Mouse (Mus musculus): ENCODE results near the gene Xpo6. TPM values are rescaled to one million over a fixed set of nuclear protein-coding genes. Genes with fewer than 3 reads are reported as not detected.
A peak's percentile ranks its signal among the peaks of the same experiment; 100 is the strongest.

Xpo6 gene
- total RNA-seq, 2 experiments from 2014 or later, result 87.8 to 89.1 TPM

DNA sequence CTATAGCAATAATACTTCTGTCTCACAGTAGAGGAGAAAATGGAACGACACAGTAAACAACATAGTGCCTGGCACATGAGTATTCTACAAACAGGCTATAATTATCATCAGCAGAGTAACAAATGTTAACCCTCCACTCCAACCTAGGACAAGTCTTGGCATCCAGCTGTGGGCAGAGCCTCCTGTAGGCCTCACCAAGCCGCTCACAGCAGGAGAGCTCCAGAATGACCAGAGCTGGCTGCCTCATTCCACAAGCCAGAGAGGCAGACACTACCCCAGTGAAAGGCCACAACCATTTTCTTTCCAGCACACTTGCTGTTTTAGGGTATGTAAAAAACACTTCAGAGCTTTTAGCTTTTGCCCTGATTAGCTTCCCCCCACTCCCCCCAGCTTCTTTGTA is 72.6 kb downstream of the Xpo6 start:
- no peak for DNase-seq

DNA sequence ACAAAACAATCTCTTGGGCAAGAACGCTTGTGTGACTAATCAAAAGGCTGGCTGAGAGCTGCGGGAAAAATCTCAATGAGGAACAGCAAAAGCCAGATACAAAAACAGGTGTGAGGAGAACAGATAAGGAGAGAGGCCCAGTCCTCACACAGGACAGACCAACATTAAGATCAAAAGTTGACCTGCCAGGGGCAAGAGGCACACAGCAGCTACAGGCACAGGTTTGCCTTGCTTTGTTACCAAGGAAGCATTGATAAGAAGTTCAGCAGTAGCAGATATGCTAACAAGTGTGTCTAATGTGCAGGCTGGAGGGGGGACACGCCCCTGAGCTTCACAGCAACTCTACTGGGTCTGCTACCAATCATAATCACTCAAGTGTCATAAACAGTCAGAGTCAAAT is 73.8 kb downstream of the Xpo6 start:
- no peak for DNase-seq

DNA sequence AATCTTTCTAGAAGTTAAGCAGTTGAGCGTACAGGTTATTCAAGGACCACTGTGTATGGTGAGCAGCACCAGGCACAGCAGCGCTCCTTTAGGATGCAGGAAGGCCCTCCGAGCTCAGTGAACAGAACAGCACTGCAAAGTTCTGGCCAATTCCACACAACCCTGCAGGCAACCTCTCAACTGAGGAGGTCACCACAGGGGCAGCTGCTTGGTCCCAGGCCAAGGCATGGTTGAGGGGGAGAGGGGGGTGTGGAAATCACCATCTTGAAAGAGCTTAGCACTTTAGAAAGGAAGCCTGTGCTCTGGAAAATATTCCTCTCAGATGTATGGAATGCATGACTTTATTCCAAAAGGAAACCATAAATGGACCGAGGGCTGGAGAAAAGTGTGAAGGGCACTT is 78.8 kb downstream of the Xpo6 start:
- DNase-seq, result no peak

DNA sequence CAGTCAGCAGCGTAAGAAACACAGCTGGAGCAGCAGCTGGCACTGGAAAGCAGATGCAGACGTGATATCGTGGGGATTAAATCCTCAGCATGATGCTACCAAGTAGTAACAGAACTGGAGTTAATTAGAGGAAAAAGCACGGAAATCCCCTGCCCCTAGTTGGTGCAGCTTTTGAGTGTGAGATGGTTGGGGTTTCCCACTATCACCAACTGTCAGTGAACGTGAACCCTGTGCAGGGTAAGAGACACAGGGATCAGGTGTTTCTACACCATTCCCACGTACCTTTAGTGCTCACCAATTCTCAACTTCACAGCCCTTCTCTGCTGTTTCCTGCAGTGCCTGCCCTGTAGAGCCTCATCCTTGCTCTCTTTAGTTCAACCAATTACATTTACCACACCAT is 80.5 kb downstream of the Xpo6 start:
- no peak for DNase-seq

DNA sequence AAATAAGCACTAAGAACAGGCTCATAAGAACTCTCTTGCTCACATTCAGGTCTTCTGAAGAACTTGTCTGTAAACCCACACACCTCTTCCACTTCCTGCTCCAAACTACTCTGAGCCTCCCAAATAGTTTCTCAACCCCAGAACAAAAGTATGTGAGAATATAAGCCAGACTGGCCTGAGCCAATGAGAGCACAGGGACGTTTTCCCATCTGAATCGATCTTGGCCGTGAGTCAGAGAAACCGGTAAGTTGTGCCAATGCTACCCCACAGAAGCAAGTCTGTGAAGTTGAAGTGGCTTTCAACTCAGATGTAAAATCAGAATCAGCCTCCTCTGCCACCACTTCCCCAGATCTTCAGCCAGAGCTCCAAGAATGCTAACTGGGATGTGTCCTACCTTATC is 87.0 kb downstream of the Xpo6 start:
- DNase-seq, result no peak

DNA sequence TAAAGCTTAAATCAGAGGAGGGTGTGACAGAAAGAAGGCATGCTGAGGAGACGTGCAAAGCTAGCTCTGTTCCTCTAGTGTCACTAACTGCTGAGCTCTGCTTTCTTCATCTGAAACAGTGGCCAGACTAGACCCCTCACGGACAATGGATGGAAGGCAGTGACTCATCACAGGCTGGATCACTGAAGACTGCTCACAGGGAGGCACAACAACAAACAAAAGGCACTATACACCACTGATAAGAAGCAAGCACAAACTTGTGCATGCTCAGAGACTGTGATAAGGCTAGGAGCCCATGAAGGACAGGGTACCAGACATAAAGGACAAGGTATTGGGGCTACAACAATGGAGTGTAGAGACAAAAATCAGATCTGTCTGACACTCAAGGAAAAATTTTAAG is 89.1 kb downstream of the Xpo6 start:
- DNase-seq, result no peak

DNA sequence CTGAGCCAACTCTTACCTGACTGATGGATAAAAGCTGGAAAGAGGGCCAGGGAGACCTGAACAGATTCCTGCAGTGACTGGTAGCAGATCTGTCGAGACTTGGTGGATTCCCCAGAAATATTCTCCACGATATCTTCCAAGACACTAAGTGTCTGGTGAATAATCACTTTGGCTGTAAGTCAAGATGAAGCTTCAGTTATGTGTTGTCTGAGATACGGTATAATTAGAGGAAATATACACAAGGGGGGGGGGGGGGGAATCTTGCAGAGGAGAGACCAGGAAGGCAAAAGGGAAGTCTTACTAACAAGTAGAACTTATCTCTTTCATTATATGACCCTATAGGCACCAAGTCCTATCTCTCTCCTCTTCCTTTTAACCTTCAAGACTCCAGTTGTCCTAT is 90.4 kb downstream of the Xpo6 start:
- no peak for DNase-seq

DNA sequence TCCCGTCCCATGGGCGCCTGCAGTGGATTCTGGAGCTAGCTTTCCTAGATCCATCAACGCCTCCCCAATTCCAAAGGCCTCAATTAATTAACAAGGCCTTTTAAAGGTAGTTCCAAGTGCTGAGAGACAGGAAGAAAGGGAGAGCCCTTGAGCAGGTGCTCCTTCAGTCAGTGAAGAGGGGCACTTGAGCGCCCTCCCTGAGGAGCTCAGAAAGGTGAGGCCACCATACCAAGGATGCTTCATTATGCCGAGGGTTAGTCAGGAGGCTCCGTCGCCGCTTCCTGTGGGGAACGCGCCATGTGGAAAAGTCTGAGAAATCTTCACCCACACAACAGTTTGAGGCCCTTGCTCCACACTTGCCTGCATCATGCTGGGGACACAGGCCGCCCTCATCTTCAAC is 99.9 kb downstream of the Xpo6 start:
- no peak for DNase-seq

DNA sequence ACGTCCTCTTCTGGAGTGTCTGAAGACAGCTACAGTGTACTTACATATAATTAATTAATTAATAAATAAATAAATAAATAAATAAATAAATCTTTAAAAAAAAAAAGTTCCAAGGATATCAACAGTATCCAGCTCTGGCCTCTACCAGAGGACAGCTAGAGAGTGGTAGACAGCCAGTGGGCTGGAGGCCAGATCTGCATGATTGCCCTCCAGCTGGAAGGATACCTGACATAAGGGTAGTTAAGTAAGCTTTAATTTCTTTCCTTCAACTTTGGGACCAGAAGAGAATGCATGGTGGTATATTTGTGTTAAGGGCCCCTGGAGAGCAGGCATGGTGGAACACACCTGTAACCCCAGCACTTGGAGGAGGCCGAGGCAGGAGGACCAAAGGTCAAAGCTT is 100.5 kb downstream of the Xpo6 start:
- peak in 1 of 2 experiments; percentile 64 for DNase-seq

DNA sequence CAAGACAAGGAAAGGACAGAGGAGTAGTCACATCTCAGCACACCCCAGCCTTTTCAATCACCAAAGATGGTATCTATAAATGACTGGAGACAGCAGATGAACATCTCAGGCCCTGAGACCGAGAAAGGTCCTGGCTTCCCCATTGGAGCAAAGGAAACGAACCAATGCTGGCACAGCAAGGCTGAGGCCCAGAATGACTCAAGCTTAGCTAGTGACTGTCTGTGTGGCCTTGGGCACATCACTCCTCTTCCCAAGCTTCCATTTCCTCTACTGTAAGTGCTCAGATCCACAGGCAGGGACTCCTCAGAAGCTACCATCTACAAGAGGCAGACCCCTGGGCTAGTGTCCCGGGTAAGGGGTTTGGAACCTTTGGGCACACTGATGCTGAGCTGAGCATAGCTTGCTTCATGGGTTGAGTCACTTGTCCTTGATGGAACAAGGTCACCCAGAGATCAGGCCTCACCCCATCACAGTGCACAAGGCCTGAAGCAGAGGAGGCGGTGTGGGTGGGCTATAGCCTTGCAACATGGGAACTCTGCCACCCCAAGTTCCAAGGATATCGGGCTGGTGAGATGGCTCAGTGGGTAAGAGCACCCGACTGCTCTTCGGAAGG is 101.0 kb downstream of the Xpo6 start:
- DNase-seq, result peak; percentile 80 to 86

DNA sequence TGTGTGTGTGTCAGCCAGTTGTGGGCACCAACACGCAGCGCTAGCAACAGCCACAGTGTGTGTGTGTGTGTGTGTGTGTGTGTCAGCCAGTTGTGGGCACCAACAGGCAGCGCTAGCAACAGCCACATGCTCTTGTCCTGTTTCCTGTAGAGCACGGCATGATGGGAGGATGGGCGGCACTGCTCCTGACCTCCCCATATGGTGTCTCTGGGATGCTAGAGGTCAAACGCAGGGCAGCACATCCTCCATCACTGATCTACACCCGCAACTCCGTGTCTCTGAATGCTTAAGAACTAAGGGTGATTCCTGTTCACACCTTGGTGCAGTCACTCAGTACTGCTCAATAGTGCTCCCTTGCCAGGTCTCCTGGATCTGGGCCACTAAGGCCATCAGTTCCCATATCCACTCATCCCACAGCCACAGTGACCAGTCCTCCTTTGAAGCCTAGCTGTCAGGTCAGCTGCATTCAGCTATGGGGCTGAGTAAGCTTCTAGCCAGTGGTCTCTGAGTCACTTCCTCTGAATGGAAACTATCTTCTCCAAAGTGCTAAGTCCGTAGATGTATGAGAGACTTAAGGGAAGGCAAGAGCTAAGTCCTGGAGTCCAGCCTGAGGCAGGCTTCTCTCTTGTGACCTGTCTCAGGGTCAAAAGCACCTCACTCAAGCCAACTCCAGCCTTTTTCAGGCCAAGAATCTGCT is 102.9 kb downstream of the Xpo6 start:
- peak in 1 of 2 experiments; percentile 48 for DNase-seq

DNA sequence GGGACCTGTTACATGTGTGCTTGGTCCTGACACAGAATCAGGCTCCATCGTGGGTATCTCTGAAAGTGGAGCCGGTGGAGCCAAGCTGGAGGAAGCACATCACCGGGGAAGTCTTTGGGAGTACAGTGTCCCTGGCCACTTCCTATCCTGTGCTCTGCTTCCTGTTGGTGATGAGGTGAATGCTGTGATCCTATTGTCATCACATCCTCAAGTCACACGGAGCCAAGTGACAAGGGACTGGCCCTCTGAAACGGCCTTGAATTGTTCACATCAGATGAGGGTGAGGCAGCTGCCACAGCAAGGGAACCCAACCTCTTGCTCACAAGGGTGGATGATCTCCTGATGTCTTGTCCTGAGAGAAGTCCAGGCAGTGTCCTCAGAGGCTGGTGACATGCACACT is 103.7 kb downstream of the Xpo6 start:
- no peak for DNase-seq

DNA sequence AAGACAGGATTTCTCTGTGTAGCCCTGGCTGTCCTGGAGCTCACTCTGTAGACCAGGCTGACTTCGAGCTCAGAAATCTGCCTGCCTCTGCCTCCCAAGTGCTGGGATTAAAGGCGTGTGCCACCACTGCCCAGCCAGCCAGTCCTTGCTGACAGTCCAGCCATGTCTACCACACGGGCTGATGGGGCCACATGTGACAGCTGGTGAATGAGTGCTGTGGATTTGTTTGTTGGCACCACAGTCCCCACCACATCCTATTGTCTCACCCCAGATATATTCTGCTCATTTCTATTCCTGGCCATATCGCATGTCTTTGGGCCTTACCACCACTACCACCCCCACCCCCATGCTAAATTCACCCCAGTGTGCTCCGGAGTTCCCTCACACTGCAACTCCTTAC is 105.6 kb downstream of the Xpo6 start:
- DNase-seq, result no peak

DNA sequence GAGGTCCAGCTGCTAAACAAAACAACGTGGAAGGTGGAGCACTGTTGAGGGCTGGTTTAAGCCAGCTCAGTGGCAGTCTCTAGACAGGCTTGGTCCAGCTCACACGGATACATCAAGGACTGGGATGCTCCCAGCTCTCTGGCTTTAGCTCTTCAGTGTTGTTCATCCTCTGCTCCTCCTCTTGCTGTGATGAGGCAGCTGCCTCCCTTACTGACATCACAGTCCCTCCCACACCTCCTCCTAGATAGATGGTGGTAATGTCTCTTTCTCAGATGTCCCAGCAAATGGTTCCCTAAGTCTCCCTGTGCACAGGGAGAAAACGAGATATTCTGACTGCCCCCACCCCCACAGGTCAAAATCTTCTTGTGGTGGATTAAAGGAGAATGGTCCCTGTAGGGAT is 107.1 kb downstream of the Xpo6 start:
- no peak for DNase-seq

DNA sequence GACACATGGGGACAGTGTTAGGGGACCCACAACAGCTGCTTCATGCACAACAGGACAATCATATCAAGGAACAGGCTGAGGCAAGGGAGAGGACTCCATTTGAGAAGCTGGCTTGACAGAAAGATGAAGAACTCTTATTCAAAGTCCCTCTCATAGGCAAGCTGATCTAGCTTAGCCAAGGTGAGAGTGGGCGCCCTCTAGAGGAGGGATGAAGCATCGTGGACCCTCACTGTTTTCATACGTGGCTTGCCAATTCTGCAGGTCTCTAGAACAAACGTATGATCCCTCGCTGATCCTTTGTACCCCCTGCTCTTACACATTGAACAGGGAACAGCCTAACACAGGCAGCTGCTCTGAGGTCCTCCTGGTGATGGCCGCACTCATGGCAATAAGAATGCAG is 110.5 kb downstream of the Xpo6 start:
- peak; percentile 68 to 76 for DNase-seq

DNA sequence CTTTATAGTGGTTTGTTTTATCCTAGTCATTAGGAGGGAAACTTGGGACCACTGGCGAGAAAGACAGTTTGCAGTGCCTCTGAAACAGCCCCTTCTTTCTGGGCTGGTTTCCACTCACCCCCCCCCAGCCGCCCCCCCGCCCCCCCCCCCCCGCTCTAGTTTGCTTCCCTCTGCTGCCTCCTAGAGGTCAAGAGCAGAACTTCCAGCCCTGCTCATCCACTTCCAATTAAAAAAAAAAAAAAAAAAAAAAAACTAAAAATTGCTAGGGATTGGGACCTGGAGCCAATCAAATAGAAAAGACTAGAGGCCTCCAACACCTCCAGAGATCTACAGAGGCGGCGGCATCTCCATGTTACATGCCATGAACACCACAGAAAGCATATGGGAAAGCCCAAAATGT is 112.1 kb downstream of the Xpo6 start:
- DNase-seq, result peak in 1 of 2 experiments; percentile 54

DNA sequence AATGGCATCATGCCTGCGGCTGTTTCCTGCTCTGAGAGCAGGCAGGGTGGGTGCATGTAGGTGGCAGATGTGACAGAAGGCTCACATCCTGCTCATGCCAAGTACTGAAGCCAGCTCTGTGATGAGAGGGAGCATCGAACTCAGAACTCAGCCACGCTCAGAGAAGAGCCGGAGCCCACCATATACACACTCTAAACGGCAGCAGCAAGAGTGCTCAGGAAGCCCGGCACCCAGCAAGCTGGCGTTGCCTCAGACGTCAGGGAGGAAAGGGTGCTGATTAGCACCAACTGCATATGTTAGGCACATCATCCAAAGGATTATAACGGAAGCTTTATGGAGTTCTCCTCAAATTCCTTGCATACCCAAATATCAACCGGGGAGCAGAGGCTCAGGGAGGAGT is 112.7 kb downstream of the Xpo6 start:
- DNase-seq, result no peak

DNA sequence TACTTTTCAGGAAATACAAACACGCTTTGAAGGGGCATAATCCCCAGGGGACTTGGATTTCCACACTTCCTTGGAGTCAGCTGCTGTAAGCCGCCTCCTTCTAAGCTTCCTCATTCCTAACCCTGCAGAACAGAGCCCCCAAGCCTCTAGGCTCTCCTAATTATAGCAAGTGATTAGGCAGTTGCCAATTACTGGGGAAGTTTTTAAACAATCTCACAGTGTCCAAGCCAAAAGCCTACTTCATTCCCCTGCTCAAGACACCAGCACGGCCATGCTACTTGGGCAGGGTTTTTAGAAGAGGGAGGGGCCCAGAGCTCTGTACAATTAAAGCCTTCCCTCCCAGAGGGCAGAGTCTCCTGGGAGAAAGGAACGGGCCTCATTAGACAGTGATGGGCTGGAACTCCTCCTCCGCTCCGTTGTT is 114.0 kb downstream of the Xpo6 start:
- no peak for DNase-seq

DNA sequence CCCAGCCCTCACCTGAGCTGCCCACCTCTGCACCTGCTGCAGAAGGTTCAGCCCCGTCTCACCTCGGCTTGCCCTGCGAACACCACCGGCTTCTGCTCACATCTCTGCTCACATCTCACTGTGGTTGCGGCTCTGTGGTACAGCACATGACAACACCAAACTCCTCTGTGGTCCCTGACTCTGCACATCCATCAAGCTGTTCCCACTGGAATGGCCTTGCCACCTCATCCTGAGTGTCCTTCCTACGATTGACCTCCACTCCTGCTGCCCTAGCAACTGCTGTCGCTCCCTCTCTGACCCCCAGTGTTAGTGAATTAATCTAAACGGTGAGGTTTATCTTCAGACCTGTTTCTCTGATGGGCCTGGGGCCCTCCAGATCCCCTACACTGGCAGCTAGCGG is 115.1 kb downstream of the Xpo6 start:
- DNase-seq, result peak; percentile 63 to 71

DNA sequence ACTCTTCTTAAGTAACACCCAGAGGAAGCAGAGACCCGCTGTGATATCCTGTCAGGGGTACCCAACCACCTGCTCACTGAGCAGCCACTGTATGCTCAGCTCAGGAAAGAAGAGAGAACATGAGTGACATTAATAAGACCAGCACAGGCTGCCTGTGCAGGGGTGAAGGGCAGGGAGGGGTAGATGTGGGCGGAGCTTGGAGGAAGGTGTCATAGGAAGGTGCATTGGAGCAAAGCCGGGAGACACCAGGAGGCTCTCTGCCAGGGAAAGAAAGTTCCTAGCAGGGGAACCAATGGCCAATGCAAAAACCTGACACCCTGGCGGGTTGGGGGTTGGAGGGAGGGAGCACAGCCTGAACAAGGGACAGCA is 116.3 kb downstream of the Xpo6 start:
- peak; percentile 26 to 44 for DNase-seq

DNA sequence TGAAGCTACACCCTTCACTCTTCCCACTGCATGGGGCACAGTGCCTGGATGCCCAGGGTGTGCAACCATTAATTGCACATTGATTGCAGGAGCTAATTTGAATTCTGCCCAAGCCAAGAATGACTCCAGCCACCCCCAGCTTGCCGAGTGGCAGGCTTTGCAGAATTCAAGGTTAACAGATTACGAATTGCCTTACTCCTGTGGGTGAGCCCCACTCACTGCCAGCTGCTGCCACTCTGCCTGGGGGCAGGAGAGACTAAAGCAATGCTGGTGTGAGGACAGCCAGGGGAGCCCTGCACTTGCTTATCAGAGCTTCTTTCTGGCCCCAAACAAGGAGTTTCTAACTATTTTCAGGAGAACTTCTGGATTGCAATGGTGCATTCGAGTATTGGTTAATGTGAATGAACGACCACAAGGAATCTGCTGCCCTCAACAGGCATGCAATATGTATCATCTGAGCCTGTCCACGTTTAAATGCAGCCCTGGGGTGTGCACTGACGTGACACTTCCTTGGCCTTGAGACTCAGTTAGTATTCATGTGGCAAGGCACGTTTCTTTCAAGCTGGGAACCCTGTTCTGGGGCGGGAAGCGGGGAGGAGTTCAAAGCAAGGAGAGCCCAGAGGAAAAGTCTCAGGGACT is 116.8 kb downstream of the Xpo6 start:
- DNase-seq, result peak; percentile 66 to 68

DNA sequence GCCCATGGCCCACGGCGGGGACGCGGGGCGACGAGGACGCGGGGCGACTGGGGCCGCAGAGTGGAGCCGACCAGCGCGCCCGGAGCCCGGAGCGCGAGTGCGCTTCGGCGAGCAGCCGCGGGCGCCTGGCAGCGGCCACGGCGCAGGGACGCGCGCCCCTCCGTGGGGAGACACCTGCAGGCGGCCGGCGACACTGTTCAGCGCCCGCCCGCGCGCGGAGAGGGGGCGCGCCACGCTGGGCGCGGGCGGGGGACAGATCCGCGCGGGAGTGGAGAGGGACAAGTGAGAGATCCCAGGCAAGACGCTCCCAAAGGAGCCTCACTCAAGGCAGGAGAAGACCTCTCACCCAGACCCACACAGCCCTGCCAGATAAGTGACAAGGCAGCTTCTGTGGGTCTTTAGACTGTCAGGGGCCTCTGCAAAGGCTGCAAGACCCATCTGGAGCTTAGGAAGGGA is 118.0 kb downstream of the Xpo6 start, which contains the start of gene Gsg1l:
Gene Gsg1l, minus strand, starts transcription at position 126 of the 456 bp plus-strand sequence.
- peak; percentile 48 to 64 for DNase-seq

DNA sequence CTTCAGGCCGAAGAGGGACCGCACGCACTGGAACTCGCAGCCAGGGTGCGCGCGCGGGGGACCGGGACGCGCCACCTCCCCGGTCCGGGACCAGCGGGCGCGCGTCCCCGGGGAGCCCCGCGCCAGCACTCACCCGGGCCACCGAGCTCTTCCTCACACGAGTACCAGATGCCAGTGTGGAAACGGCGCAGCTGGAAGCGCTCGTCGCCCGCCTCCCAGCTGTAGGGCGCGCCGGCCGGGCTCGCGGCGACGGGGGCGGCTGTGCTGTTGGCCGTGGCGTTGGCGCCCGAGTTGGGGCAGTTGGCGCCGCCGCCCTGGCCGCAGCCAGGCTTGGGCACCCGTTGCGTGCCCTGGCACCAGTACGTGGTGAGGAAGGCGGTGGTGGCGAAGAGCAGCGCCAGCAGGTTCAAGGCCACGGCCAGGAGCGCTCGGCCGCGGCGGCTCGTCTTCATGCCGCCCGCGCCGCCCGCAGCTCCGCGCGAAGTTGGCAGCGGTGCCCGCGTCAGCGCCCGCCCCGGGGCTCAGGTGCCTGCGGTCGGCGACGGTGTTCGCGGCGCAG is 118.5 kb downstream of the Xpo6 start:
- peak; percentile 64 for DNase-seq
